Mouse (Mus musculus): Measurements from ENCODE around the gene Otud3. TPM values are rescaled to one million over a fixed set of nuclear protein-coding genes. Genes with fewer than 3 reads are reported as not detected.

Otud3 gene
- 2.6 and 3.2 TPM in 2 replicates for polyA plus RNA-seq (2014; fragmentation: Nextera tagmentation; extraction: Ambion mirVana)

DNA sequence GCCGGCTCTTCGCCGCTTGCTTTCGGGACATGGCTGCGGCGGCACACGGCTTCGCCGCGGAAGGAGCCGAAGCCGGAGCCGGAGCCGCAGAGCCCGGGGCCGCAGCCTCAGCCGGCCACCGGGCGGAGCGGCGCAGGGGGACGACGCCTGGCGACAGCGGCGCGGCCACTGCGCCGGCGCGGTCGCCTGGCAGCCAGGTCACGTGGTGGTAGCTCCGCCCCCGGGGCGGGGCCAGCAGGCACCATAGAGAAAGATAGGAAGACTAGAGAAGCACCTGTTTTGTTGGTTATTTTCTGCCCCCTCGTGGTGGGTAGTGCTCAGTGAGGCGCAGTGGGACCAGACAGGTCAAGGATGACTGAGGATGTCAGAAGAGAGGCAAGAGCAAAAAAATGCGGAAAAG is at the start of gene Otud3:
Gene Otud3 (minus strand): TSS at position 149 of the 400 bp plus-strand sequence.
- peak within 1 kb of the TSS in 1 of 2 experiments; percentile 35; a peak in 1 of 4 replicates for H3K27ac ChIP-seq (replicated peaks in 1 of 2; ENCODE audit: control insufficient read depth in 1 of 2, insufficient read depth in 1 of 2, low read depth in 2 of 2, low read length in 2 of 2)
- H3K4me1 ChIP-seq (ENCODE audit: control insufficient read depth in 2 of 2, insufficient read depth in 2 of 2, low read length in 2 of 2) = peaks cover 3 to 6% of the 10 kb centered on the region in 2 experiments; a peak in 3 of 4 replicates
- H3K9ac ChIP-seq (ENCODE audit: low read length) = peak within 1 kb of the TSS; percentile 85
- peaks cover 8% of the 10 kb centered on the region; the same call in 1 of the 2 replicates for H3K36me3 ChIP-seq (ENCODE audit: control insufficient read depth, insufficient read depth, low read length)
- H3K4me3 ChIP-seq (ENCODE audit: control insufficient read depth in 1 of 2, insufficient read depth in 1 of 2, low read depth in 1 of 2, low read length in 2 of 2) = peak within 1 kb of the TSS; percentile 66 to 78
- ATAC-seq (ENCODE audit: insufficient number of reproducible peaks, insufficient read depth, low FRiP score, low read depth) = peak; percentile 96
- under 1% methylated on average over 39 of the region's 39 CpGs for WGBS
- no peaks in the 10 kb centered on the region for H3K27me3 ChIP-seq (ENCODE audit: control insufficient read depth, insufficient read depth, low read length)
- H3K9me3 ChIP-seq (ENCODE audit: control insufficient read depth, low read length) = 0 out of 2 replicates have a peak, but pooled peaks cover 3% of the 10 kb centered on the region
- peak within 1 kb of the TSS; percentile 79 for H3K4me2 ChIP-seq (ENCODE audit: low read length)

DNA sequence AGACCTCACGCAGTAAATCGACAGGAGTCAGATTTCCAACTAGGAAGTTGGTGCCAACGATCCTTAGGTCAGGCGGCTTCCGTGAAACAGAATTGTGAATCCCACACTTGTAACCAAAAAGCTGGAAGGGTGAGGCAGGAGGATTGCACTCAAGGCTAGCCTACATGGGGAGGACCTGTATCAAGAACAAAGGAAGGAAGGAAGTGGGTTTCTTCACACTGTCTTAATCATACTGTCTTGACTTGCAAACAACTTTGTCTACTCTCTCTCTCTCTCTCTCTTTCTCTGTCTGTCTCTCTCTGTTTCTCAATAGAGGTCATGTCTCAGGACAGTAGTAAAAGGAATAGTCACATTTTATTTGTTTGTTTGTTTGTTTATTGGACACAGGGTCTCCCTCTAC is 49.0 kb upstream of the Otud3 start:
- 88% methylated on average over 5 of the region's 5 CpGs for WGBS
- Histone ChIP-seq H3K27me3 (ENCODE audit: control insufficient read depth, insufficient read depth, low read length) (no peaks in the 10 kb centered on the region), H3K4me2 (ENCODE audit: low read length) (no peak overlapping the region), H3K9ac (ENCODE audit: low read length) (no peak overlapping the region), H3K9me3 (ENCODE audit: control insufficient read depth, low read length) (no peaks in the 10 kb centered on the region), H3K36me3 (ENCODE audit: control insufficient read depth, insufficient read depth, low read length) (no peaks in the 10 kb centered on the region), H3K4me1 (ENCODE audit: control insufficient read depth in 2 of 2, insufficient read depth in 2 of 2, low read length in 2 of 2) (peaks cover 0 to 2% of the 10 kb centered on the region in 2 experiments; a peak in 1 of 4 replicates), H3K27ac (replicated peaks in 1 of 2; ENCODE audit: control insufficient read depth in 1 of 2, insufficient read depth in 1 of 2, low read depth in 2 of 2, low read length in 2 of 2) (no peak overlapping the region), H3K4me3 (ENCODE audit: control insufficient read depth in 1 of 2, insufficient read depth in 1 of 2, low read depth in 1 of 2, low read length in 2 of 2) (no peak overlapping the region)
- no peak for ATAC-seq (ENCODE audit: insufficient number of reproducible peaks, insufficient read depth, low FRiP score, low read depth)

DNA sequence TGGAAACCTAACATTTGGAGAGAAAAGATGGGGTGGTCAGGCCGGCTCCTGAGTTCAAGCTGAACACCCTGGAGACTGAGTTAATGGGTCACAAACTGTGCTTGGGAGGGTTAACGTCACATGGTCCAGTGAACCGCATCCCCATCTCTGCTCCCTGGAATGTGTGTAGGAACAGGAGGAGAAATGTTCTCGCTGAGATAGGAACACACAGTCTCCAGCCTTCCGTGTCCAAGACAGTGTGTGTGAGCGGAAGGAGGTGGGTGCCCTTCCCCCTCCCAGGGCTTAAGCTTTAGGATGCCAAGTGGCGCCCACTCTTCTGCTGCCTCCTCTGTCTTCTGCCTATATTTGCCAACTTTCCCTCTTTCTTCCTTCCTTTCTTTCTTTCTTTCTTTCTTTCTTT is 46.2 kb upstream of the Otud3 start:
- Histone ChIP-seq H3K4me1 (ENCODE audit: control insufficient read depth in 2 of 2, insufficient read depth in 2 of 2, low read length in 2 of 2) (no peaks in the 10 kb centered on the region), H3K36me3 (ENCODE audit: control insufficient read depth, insufficient read depth, low read length) (no peaks in the 10 kb centered on the region), H3K4me2 (ENCODE audit: low read length) (no peak overlapping the region), H3K27me3 (ENCODE audit: control insufficient read depth, insufficient read depth, low read length) (no peaks in the 10 kb centered on the region), H3K27ac (replicated peaks in 1 of 2; ENCODE audit: control insufficient read depth in 1 of 2, insufficient read depth in 1 of 2, low read depth in 2 of 2, low read length in 2 of 2) (no peak overlapping the region), H3K9ac (ENCODE audit: low read length) (no peak overlapping the region), H3K9me3 (ENCODE audit: control insufficient read depth, low read length) (0 out of 2 replicates have a peak, but pooled peaks cover 2% of the 10 kb centered on the region), H3K4me3 (ENCODE audit: control insufficient read depth in 1 of 2, insufficient read depth in 1 of 2, low read depth in 1 of 2, low read length in 2 of 2) (no peak overlapping the region)
- WGBS = 67% methylated on average over 7 of the region's 7 CpGs
- ATAC-seq (ENCODE audit: insufficient number of reproducible peaks, insufficient read depth, low FRiP score, low read depth) = no peak

DNA sequence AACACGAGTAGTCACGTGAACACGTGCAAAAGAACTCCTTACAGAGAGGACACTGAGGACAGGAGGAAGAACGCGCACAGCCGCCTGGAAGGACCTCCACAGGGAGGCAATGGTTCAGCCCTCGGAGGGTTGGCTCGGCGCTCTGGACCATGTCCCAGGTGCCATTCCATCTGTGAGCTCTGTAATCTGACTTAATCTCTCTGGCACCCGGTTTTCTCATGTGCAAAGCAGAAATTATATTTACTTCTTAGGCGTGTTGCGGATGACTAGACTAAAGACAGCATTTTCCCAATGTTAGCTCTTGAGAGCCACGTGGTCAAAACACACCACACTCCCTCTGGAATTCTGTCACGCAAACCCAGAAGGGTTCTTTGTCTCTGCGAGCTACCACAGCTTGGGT is 45.4 kb upstream of the Otud3 start:
- Histone ChIP-seq H3K4me1 (ENCODE audit: control insufficient read depth in 2 of 2, insufficient read depth in 2 of 2, low read length in 2 of 2) (no peaks in the 10 kb centered on the region), H3K9ac (ENCODE audit: low read length) (no peak overlapping the region), H3K4me2 (ENCODE audit: low read length) (no peak overlapping the region), H3K36me3 (ENCODE audit: control insufficient read depth, insufficient read depth, low read length) (no peaks in the 10 kb centered on the region), H3K9me3 (ENCODE audit: control insufficient read depth, low read length) (0 out of 2 replicates have a peak, but pooled peaks cover 2% of the 10 kb centered on the region), H3K27ac (replicated peaks in 1 of 2; ENCODE audit: control insufficient read depth in 1 of 2, insufficient read depth in 1 of 2, low read depth in 2 of 2, low read length in 2 of 2) (no peak overlapping the region), H3K27me3 (ENCODE audit: control insufficient read depth, insufficient read depth, low read length) (no peaks in the 10 kb centered on the region), H3K4me3 (ENCODE audit: control insufficient read depth in 1 of 2, insufficient read depth in 1 of 2, low read depth in 1 of 2, low read length in 2 of 2) (no peak overlapping the region)
- WGBS = 83% methylated on average over 15 of the region's 15 CpGs
- no peak for ATAC-seq (ENCODE audit: insufficient number of reproducible peaks, insufficient read depth, low FRiP score, low read depth)

DNA sequence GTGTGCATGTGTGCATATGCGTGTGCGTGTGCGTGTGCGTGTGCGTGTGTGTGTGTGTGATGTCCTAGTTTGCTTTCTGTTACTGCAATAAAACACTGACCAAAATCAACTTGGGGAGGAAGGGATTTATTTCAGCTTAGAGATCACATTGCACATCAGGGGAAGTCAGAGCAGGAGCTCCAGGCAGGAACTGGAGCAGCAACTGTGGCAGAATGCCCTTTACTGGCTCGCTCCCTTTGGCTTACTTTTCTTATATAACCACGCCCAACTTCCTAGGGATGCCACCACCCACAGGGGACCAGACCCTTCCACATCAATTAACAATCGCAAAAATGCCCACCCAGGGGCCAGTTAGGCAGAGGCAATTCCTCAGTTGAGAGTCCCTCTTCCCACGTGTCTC is 44.9 kb upstream of the Otud3 start:
- Histone ChIP-seq H3K9ac (ENCODE audit: low read length) (no peak overlapping the region), H3K4me3 (ENCODE audit: control insufficient read depth in 1 of 2, insufficient read depth in 1 of 2, low read depth in 1 of 2, low read length in 2 of 2) (no peak overlapping the region), H3K27ac (replicated peaks in 1 of 2; ENCODE audit: control insufficient read depth in 1 of 2, insufficient read depth in 1 of 2, low read depth in 2 of 2, low read length in 2 of 2) (no peak overlapping the region), H3K4me2 (ENCODE audit: low read length) (no peak overlapping the region), H3K9me3 (ENCODE audit: control insufficient read depth, low read length) (0 out of 2 replicates have a peak, but pooled peaks cover 2% of the 10 kb centered on the region), H3K27me3 (ENCODE audit: control insufficient read depth, insufficient read depth, low read length) (no peaks in the 10 kb centered on the region), H3K36me3 (ENCODE audit: control insufficient read depth, insufficient read depth, low read length) (no peaks in the 10 kb centered on the region), H3K4me1 (ENCODE audit: control insufficient read depth in 2 of 2, insufficient read depth in 2 of 2, low read length in 2 of 2) (no peaks in the 10 kb centered on the region)
- ATAC-seq (ENCODE audit: insufficient number of reproducible peaks, insufficient read depth, low FRiP score, low read depth) = no peak
- WGBS = 79% methylated on average over 9 of the region's 9 CpGs

DNA sequence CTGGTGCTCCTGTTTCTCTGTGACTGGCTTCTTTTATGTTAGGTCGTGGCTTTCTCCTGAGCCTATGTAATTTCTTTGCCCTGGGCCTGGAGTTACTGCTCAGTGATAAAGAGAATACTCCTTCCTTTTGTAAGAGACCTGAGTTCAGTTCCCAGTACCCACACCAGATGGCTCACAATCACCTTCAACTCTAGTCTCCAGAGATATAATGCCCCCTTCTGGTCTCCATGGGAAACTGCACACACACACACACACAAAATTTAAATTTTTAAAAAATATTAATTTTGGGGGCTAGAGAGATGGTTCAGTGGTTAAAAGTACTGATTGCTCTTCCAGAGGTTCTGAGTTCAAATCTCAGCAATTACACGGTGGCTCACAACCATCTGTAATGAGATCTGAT is 34.5 kb upstream of the Otud3 start:
- Histone ChIP-seq H3K4me2 (ENCODE audit: low read length) (no peak overlapping the region), H3K9me3 (ENCODE audit: control insufficient read depth, low read length) (no peaks in the 10 kb centered on the region), H3K9ac (ENCODE audit: low read length) (no peak overlapping the region), H3K27ac (replicated peaks in 1 of 2; ENCODE audit: control insufficient read depth in 1 of 2, insufficient read depth in 1 of 2, low read depth in 2 of 2, low read length in 2 of 2) (no peak overlapping the region), H3K4me3 (ENCODE audit: control insufficient read depth in 1 of 2, insufficient read depth in 1 of 2, low read depth in 1 of 2, low read length in 2 of 2) (no peak overlapping the region), H3K36me3 (ENCODE audit: control insufficient read depth, insufficient read depth, low read length) (no peaks in the 10 kb centered on the region), H3K4me1 (ENCODE audit: control insufficient read depth in 2 of 2, insufficient read depth in 2 of 2, low read length in 2 of 2) (no peaks in the 10 kb centered on the region), H3K27me3 (ENCODE audit: control insufficient read depth, insufficient read depth, low read length) (no peaks in the 10 kb centered on the region)
- ATAC-seq (ENCODE audit: insufficient number of reproducible peaks, insufficient read depth, low FRiP score, low read depth) = no peak
- 87% methylated on average over 2 of the region's 2 CpGs for WGBS

DNA sequence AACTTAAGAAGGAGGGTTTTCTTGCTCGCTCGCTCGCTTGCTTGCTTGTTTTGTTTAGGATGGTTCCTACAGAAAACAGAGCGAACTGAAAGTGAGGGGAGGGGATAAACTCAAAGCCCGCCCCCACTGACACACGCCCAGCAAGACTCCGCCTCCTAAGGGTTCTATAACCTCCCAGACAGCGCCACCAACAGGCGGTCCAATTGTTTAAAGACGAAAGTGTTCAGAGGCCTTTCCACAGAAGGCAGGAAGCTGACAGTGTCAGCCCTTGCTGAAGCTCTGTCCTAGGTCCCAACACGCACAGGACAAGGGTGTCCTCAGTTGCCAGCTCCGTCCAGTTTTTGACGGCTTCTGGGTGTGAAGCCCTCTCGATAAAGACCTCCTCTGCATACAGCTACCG is 30.0 kb upstream of the Otud3 start:
- WGBS = 17% methylated on average over 15 of the region's 15 CpGs

DNA sequence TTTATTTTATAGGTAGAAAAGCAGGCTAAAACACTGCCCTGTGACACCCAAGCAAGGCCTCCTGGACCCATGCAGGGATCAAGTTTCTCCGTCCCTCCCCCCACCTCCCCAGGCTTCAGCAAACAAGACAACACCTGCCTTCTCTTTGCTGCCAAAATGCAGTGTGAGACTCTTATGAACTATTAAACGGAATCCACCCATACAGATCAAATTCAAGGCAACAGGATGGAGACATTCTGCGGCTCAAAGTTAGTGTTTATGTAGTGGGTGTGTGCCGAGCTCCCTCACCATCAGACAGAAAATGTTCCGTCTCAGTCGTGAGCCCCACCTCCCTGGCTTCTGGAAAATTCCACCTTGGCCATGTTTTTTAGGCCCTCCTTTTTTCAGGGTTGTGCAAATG is 28.2 kb upstream of the Otud3 start:
- WGBS = 51% methylated on average over 6 of the region's 6 CpGs
- Histone ChIP-seq H3K27me3 (ENCODE audit: control insufficient read depth, insufficient read depth, low read length) (peaks cover 3% of the 10 kb centered on the region; the same call in 1 of the 2 replicates), H3K9me3 (ENCODE audit: control insufficient read depth, low read length) (no peaks in the 10 kb centered on the region), H3K9ac (ENCODE audit: low read length) (no peak overlapping the region), H3K4me1 (ENCODE audit: control insufficient read depth in 2 of 2, insufficient read depth in 2 of 2, low read length in 2 of 2) (no peaks in the 10 kb centered on the region), H3K4me2 (ENCODE audit: low read length) (no peak overlapping the region), H3K36me3 (ENCODE audit: control insufficient read depth, insufficient read depth, low read length) (no peaks in the 10 kb centered on the region), H3K4me3 (ENCODE audit: control insufficient read depth in 1 of 2, insufficient read depth in 1 of 2, low read depth in 1 of 2, low read length in 2 of 2) (no peak overlapping the region), H3K27ac (replicated peaks in 1 of 2; ENCODE audit: control insufficient read depth in 1 of 2, insufficient read depth in 1 of 2, low read depth in 2 of 2, low read length in 2 of 2) (no peak overlapping the region)
- ATAC-seq (ENCODE audit: insufficient number of reproducible peaks, insufficient read depth, low FRiP score, low read depth) = no peak

More for the DNA sequence above, 30.0 kb upstream of the Otud3 start:
- Histone ChIP-seq H3K4me3 (ENCODE audit: control insufficient read depth in 1 of 2, insufficient read depth in 1 of 2, low read depth in 1 of 2, low read length in 2 of 2) (peak overlapping the region; percentile 17 to 29; a peak in 3 of 4 replicates), H3K9me3 (ENCODE audit: control insufficient read depth, low read length) (no peaks in the 10 kb centered on the region), H3K27ac (replicated peaks in 1 of 2; ENCODE audit: control insufficient read depth in 1 of 2, insufficient read depth in 1 of 2, low read depth in 2 of 2, low read length in 2 of 2) (no peak overlapping the region), H3K27me3 (ENCODE audit: control insufficient read depth, insufficient read depth, low read length) (peaks cover 3% of the 10 kb centered on the region; the same call in 1 of the 2 replicates), H3K4me2 (ENCODE audit: low read length) (peak overlapping the region; percentile 44), H3K4me1 (ENCODE audit: control insufficient read depth in 2 of 2, insufficient read depth in 2 of 2, low read length in 2 of 2) (no peaks in the 10 kb centered on the region), H3K9ac (ENCODE audit: low read length) (no peak overlapping the region), H3K36me3 (ENCODE audit: control insufficient read depth, insufficient read depth, low read length) (no peaks in the 10 kb centered on the region)
- 0 out of 2 replicates have a peak, but pooled peaks have one; percentile 26 for ATAC-seq (ENCODE audit: insufficient number of reproducible peaks, insufficient read depth, low FRiP score, low read depth)

Measured in heart, embryonic 14.5 days (tissue).